Mouse (Mus musculus): ENCODE results near the gene Nt5c. TPM values are rescaled to one million over a fixed set of nuclear protein-coding genes. Genes with fewer than 3 reads are reported as not detected.
"Not testable (repeated sequence)": the region's sequence is repeated elsewhere in the genome, so short reads cannot be mapped to it uniquely, and the experiment has no call there.

Gene Nt5c
- 4.8 and 6.4 TPM in 2 replicates for polyA plus RNA-seq (2012)

GRCm38 (mm10) chr11:115491356-115492083, at the start of gene Nt5c:
Gene Nt5c, minus strand, starts transcription at chr11:115491862.
- peaks cover 39% of the 10 kb centered on the region for H3K4me1 ChIP-seq (ENCODE audit: control insufficient read depth)
- no peaks in the 10 kb centered on the region for H3K27me3 ChIP-seq (ENCODE audit: control insufficient read depth)
- no peak for TF ChIP-seq TAL1 (IDR thresholded peaks at IDR 0.05; ENCODE audit: low read length)
- H3K9me3 ChIP-seq (ENCODE audit: control insufficient read depth, low read length), result no peaks in the 10 kb centered on the region
- H3K4me3 ChIP-seq (replicated peaks), result peak within 1 kb of the TSS; percentile 87
- peaks cover 24% of the 10 kb centered on the region for H3K36me3 ChIP-seq (ENCODE audit: control insufficient read depth)

DNA sequence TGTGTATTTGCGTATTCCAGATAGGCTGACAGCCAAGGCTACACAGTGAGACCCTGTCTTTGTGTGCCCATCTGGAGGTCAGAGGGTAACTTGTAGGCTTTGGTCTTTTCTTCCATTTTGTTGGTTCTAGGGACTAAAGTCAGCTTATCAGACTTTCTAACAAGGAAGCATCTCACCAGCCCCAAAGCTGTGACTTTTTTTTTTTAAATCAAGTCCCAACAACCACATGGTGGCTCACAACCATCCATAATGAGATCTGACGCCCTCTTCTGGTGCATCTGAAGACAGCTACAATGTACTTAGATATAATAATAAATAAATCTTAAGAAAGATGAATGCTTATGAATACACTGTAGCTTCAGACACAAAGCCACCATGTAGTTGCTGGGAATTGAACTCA, 46.4 kb upstream of the Nt5c start:
- no peak for TF ChIP-seq TAL1 (IDR thresholded peaks at IDR 0.05; ENCODE audit: low read length)
- no peak for TF ChIP-seq GATA1 (IDR thresholded peaks at IDR 0.05; ENCODE audit: low read length)
- Histone ChIP-seq H3K9me3 (ENCODE audit: control insufficient read depth, low read length) (no peaks in the 10 kb centered on the region), H3K36me3 (ENCODE audit: control insufficient read depth) (peaks cover 18% of the 10 kb centered on the region), H3K4me1 (ENCODE audit: control insufficient read depth) (peaks cover 32% of the 10 kb centered on the region), H3K27me3 (ENCODE audit: control insufficient read depth) (peaks cover 12% of the 10 kb centered on the region), H3K4me3 (replicated peaks) (no peak overlapping the region)

DNA sequence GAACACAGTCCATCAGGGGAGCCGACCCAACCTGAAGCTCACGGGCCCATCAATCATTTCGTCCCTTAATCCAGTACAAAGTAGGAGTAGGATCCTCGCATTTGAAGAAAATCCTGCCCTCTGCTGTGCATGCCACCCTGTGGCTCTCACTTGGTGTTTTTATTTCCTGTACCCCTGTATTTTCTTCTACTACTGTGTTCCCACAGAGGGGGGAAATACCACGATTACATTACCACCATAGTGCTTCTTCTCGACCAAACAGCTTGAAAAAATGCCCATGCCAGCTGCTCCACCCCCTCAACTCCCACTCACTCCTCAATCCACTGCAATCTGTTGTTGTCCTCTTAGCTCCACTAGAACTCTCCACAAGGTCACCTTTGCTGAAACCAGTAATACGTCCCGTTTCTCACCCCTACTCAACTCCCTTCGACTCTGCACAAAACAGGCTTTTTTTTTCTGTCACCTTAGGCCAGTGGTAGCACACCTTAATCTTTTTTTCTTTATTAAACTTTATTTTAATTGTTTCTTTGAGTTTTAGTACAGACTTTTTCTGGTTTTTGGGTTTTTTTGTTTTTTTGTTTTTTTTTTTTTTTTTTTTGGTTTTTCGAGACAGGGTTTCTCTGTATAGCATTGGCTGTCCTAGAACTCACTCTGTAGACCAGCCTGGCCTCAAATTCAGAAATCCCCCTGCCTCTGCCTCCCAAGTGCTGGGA, 45.4 kb upstream of the Nt5c start:
- Histone ChIP-seq H3K27me3 (ENCODE audit: control insufficient read depth) (peaks cover 2% of the 10 kb centered on the region), H3K36me3 (ENCODE audit: control insufficient read depth) (peaks cover 28% of the 10 kb centered on the region), H3K4me1 (ENCODE audit: control insufficient read depth) (peaks cover 37% of the 10 kb centered on the region), H3K4me3 (replicated peaks) (peak overlapping the region; percentile 74), H3K9me3 (ENCODE audit: control insufficient read depth, low read length) (no peaks in the 10 kb centered on the region)
- TF ChIP-seq TAL1 (IDR thresholded peaks at IDR 0.05; ENCODE audit: low read length) (no peak), GATA1 (IDR thresholded peaks at IDR 0.05; ENCODE audit: low read length) (no peak)

- H3K4me1 ChIP-seq (ENCODE audit: control insufficient read depth), result peaks cover 38% of the 10 kb centered on the region
- no peaks in the 10 kb centered on the region for H3K27me3 ChIP-seq (ENCODE audit: control insufficient read depth)
- peak within 1 kb of the TSS; percentile 74 for H3K4me3 ChIP-seq (replicated peaks)
- peaks cover 37% of the 10 kb centered on the region for H3K36me3 ChIP-seq (ENCODE audit: control insufficient read depth)
- no peak for TF ChIP-seq TAL1 (IDR thresholded peaks at IDR 0.05; ENCODE audit: low read length)
- no peak for TF ChIP-seq GATA1 (IDR thresholded peaks at IDR 0.05; ENCODE audit: low read length)
- no peaks in the 10 kb centered on the region for H3K9me3 ChIP-seq (ENCODE audit: control insufficient read depth, low read length)
Measured at GRCm38 (mm10) chr11:115536038-115536681, 44.5 kb upstream of the Nt5c start, which contains the start of gene Sumo2. Gene Sumo2, minus strand, starts transcription at chr11:115536276.

DNA sequence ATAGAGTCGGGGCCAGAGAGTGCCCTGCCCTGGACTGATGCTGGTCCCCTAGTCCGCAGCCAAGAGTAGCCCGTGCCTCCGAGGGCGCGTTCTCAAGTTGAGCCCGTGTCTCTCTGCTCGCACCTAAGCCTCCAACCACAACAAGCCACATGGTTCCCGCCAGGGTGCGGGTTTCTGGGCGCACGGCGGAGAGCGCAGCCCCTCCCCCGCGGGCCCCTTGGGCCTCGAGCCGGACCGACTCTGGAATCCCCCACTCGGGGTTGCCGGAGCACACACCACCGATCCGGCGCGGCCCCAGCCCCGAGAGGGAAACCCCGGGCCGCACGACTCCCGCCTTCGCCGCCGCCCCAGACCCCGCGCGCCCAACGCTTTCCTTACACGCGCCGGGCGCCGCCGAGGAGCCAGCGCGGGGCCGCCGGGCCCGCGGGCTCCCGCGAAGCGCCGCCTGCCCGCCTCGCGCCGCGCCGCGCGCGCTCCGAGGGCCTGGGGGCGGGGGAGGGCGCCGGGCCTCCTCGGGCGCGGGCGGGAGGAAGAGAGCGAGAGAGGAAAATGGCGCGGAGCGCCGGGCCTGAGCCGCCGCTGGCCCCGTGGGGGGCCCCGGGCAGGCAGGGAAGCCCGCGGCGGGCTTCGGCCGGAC, 43.9 kb upstream of the Nt5c start:
- H3K4me3 ChIP-seq (replicated peaks), result peak overlapping the region; percentile 74
- TF ChIP-seq GATA1 (IDR thresholded peaks at IDR 0.05; ENCODE audit: low read length) (no peak), TAL1 (IDR thresholded peaks at IDR 0.05; ENCODE audit: low read length) (no peak)
- H3K27me3 ChIP-seq (ENCODE audit: control insufficient read depth), result no peaks in the 10 kb centered on the region
- H3K4me1 ChIP-seq (ENCODE audit: control insufficient read depth), result peaks cover 39% of the 10 kb centered on the region
- peaks cover 40% of the 10 kb centered on the region for H3K36me3 ChIP-seq (ENCODE audit: control insufficient read depth)
- no peaks in the 10 kb centered on the region for H3K9me3 ChIP-seq (ENCODE audit: control insufficient read depth, low read length)

DNA sequence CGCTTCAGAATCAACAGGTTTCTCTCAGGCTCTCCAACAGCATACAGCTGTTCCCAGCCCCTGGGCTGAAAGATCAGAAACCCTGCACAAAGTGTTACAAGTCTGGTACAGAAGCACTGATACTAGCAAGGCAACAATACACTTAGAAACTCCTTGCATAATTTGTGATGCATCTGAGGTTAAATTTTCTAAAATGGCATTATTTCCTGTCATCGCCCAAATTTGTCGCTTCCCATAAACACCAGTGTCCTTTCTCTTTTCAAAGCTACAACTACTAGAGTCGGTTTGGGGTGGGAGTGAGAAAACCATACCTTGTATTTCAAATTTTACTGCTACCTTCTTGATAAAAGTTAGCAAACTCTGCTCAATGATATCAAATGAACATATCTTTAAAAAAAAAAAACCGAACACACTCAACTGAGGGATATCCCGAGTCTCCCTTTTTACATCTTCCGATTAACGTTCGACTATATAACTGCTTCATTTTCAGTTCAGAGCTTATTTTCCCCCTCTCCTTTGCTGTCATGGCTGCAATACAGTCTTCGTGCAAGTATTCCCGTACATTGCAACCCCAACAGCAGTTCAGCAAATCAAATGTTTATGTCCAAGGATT, 43.2 kb upstream of the Nt5c start:
- Histone ChIP-seq H3K9me3 (ENCODE audit: control insufficient read depth, low read length) (no peaks in the 10 kb centered on the region), H3K36me3 (ENCODE audit: control insufficient read depth) (peaks cover 47% of the 10 kb centered on the region), H3K4me3 (replicated peaks) (peak overlapping the region; percentile 74), H3K27me3 (ENCODE audit: control insufficient read depth) (no peaks in the 10 kb centered on the region), H3K4me1 (ENCODE audit: control insufficient read depth) (peaks cover 39% of the 10 kb centered on the region)
- TF ChIP-seq GATA1 (IDR thresholded peaks at IDR 0.05; ENCODE audit: low read length) (no peak), TAL1 (IDR thresholded peaks at IDR 0.05; ENCODE audit: low read length) (no peak)

- H3K27me3 ChIP-seq (ENCODE audit: control insufficient read depth); H3K9me3 ChIP-seq (ENCODE audit: control insufficient read depth, low read length): not testable (repeated sequence)
- H3K36me3 ChIP-seq (ENCODE audit: control insufficient read depth), result peaks cover 88% of the 10 kb centered on the region
Measured at GRCm38 (mm10) chr11:115526446-115526845, 34.8 kb upstream of the Nt5c start.

GRCm38 (mm10) chr11:115522703-115523102, 31.0 kb upstream of the Nt5c start:
- Histone ChIP-seq H3K27me3 (ENCODE audit: control insufficient read depth) (no peaks in the 10 kb centered on the region), H3K36me3 (ENCODE audit: control insufficient read depth) (peaks cover 60% of the 10 kb centered on the region), H3K4me1 (ENCODE audit: control insufficient read depth) (no peaks in the 10 kb centered on the region), H3K9me3 (ENCODE audit: control insufficient read depth, low read length) (no peaks in the 10 kb centered on the region), H3K4me3 (replicated peaks) (no peak overlapping the region)
- no peak for TF ChIP-seq GATA1 (IDR thresholded peaks at IDR 0.05; ENCODE audit: low read length)
- no peak for TF ChIP-seq TAL1 (IDR thresholded peaks at IDR 0.05; ENCODE audit: low read length)

More at GRCm38 (mm10) chr11:115526446-115526845, 34.8 kb upstream of the Nt5c start:
- not testable (repeated sequence) for H3K4me1 ChIP-seq (ENCODE audit: control insufficient read depth); H3K4me3 ChIP-seq (replicated peaks)

Measured in erythroblast, embryonic 14.5 days (primary cell).